Mouse (Mus musculus) intestine, postnatal 0 days (tissue): ENCODE measurements at regions not wholly inside any gene's neighbourhood (a gene's known extent, or its start where the extent isn't known, plus 50 kb on each side); places are given as distances from the start of the nearest gene placed in this dataset.

Source experiments
- ATAC-seq: fragments of 200-750 bp; cut with Nextera tagmentation; 2 replicates; pipeline ENCODE4 v1.8.0; 2017; ENCODE audit warnings: mild to moderate bottlenecking, moderate TSS enrichment, moderate library complexity
- H3K27ac ChIP-seq: fragments of 300-500 bp; sonication (generic); 2 replicates; pipeline ENCODE4 v1.5.1; 2014; ENCODE audit warnings: mild to moderate bottlenecking, low read depth, low read length, moderate library complexity
- H3K27me3 ChIP-seq: fragments of 300-500 bp; sonication (generic); replicated peaks from 2 replicates; pipeline ENCODE4 v1.6.1; 2014; ENCODE audit warnings: low read length, mixed read lengths; ENCODE audit not compliant: control insufficient read depth, insufficient read depth
- H3K36me3 ChIP-seq: fragments of 300-500 bp; sonication (generic); 2 replicates; pipeline ENCODE4 v1.6.1; 2014; ENCODE audit warnings: mild to moderate bottlenecking, moderate library complexity; ENCODE audit not compliant: control insufficient read depth, insufficient read depth
- H3K4me1 ChIP-seq: fragments of 300-500 bp; sonication (generic); replicated peaks from 2 replicates; pipeline ENCODE4 v1.6.1; 2014; ENCODE audit warnings: antibody characterized with exemption, low read length, mixed read lengths; ENCODE audit not compliant: control insufficient read depth, insufficient read depth
- H3K4me2 ChIP-seq: fragments of 300-500 bp; sonication (generic); replicated peaks from 2 replicates; pipeline ENCODE4 v1.6.1; 2014; ENCODE audit warnings: low read depth, mild to moderate bottlenecking, moderate library complexity
- H3K4me3 ChIP-seq: fragments of 300-500 bp; sonication (generic); 2 replicates; pipeline ENCODE4 v1.5.1; 2014; ENCODE audit warnings: low read depth, low read length
- H3K9ac ChIP-seq: fragments of 300-500 bp; sonication (generic); 2 replicates; pipeline ENCODE4 v1.6.1; 2014; ENCODE audit warnings: mild to moderate bottlenecking, low read depth, low read length
- H3K9me3 ChIP-seq: fragments of 300-500 bp; sonication (generic); 2 replicates; pipeline ENCODE4 v1.6.1; 2016; ENCODE audit warnings: mixed run types; ENCODE audit not compliant: control insufficient read depth
- CTCF ChIP-seq: sonication (generic); IDR thresholded peaks from 2 replicates; pipeline ENCODE4 v1.5.1; 2016; ENCODE audit warnings: low read depth, mild to moderate bottlenecking, control low read depth, antibody characterized with exemption, moderate library complexity
- WGBS: fragments of 180-500 bp; shearing (Covaris S2); extraction: QIAGEN DNeasy Blood & Tissue Kit; methylation state at CpG from one replicate; pipeline ENCODE4 v1.1.7; 2014; 5-methylcytosine and 5-hydroxymethylcytosine counted together

GRCm38 (mm10) chr2:138046918-138047317, 209.4 kb upstream of the Btbd3 start:
- 90% methylated on average over 3 of the region's 3 CpGs for WGBS
- no peak for ATAC-seq

GRCm38 (mm10) chr2:138045933-138046642, 210.3 kb upstream of the Btbd3 start:
- Histone ChIP-seq H3K4me2 (no peak overlapping the region), H3K9me3 (no peaks in the 10 kb centered on the region), H3K36me3 (no peaks in the 10 kb centered on the region), H3K4me3 (no peak overlapping the region), H3K9ac (no peak overlapping the region), H3K27ac (no peak overlapping the region), H3K27me3 (no peaks in the 10 kb centered on the region), H3K4me1 (no peaks in the 10 kb centered on the region)
- 48% methylated on average over 5 of the region's 5 CpGs for WGBS
- TF ChIP-seq CTCF = no peak
- no peak for ATAC-seq

More at GRCm38 (mm10) chr2:138046918-138047317, 209.4 kb upstream of the Btbd3 start:
- TF ChIP-seq CTCF = no peak
- no peak overlapping the region for H3K27ac ChIP-seq
- H3K4me3 ChIP-seq = no peak overlapping the region
- H3K9me3 ChIP-seq = no peaks in the 10 kb centered on the region
- no peaks in the 10 kb centered on the region for H3K4me1 ChIP-seq
- H3K36me3 ChIP-seq = no peaks in the 10 kb centered on the region
- H3K4me2 ChIP-seq = no peak overlapping the region
- H3K9ac ChIP-seq = no peak overlapping the region
- no peaks in the 10 kb centered on the region for H3K27me3 ChIP-seq

GRCm38 (mm10) chr2:138040706-138041105, 215.7 kb upstream of the Btbd3 start:
- Histone ChIP-seq H3K36me3 (no peaks in the 10 kb centered on the region), H3K4me1 (no peaks in the 10 kb centered on the region), H3K9ac (no peak overlapping the region), H3K27me3 (no peaks in the 10 kb centered on the region), H3K27ac (no peak overlapping the region), H3K9me3 (no peaks in the 10 kb centered on the region), H3K4me3 (no peak overlapping the region), H3K4me2 (no peak overlapping the region)
- WGBS = 57% methylated on average over 6 of the region's 6 CpGs
- ATAC-seq = no peak
- TF ChIP-seq CTCF = no peak

GRCm38 (mm10) chr2:138040302-138040701, 216.1 kb upstream of the Btbd3 start:
- H3K9ac ChIP-seq = no peak overlapping the region
- 67% methylated on average over 5 of the region's 5 CpGs for WGBS
- ATAC-seq = no peak
- no peak for TF ChIP-seq CTCF
- H3K36me3 ChIP-seq = no peaks in the 10 kb centered on the region
- no peaks in the 10 kb centered on the region for H3K4me1 ChIP-seq
- no peak overlapping the region for H3K4me2 ChIP-seq
- no peaks in the 10 kb centered on the region for H3K9me3 ChIP-seq
- no peak overlapping the region for H3K27ac ChIP-seq
- no peak overlapping the region for H3K4me3 ChIP-seq
- H3K27me3 ChIP-seq = no peaks in the 10 kb centered on the region

- no peak overlapping the region for H3K9ac ChIP-seq
- no peak overlapping the region for H3K27ac ChIP-seq
- H3K4me3 ChIP-seq = no peak overlapping the region
- H3K4me2 ChIP-seq = no peak overlapping the region
- no peaks in the 10 kb centered on the region for H3K9me3 ChIP-seq
- H3K36me3 ChIP-seq = no peaks in the 10 kb centered on the region
- no peak for ATAC-seq
- H3K4me1 ChIP-seq = no peaks in the 10 kb centered on the region
- TF ChIP-seq CTCF = no peak
- 86% methylated on average over 8 of the region's 8 CpGs for WGBS
- no peaks in the 10 kb centered on the region for H3K27me3 ChIP-seq
Measured at GRCm38 (mm10) chr2:138034123-138034736, 222.1 kb upstream of the Btbd3 start.

- H3K4me1 ChIP-seq = no peaks in the 10 kb centered on the region
- no peak overlapping the region for H3K4me3 ChIP-seq
- ATAC-seq = no peak
- H3K36me3 ChIP-seq = no peaks in the 10 kb centered on the region
- TF ChIP-seq CTCF = peak; percentile 95
- H3K27me3 ChIP-seq = no peaks in the 10 kb centered on the region
- no peak overlapping the region for H3K4me2 ChIP-seq
- H3K9ac ChIP-seq = no peak overlapping the region
- WGBS = 36% methylated on average over 11 of the region's 11 CpGs
- no peak overlapping the region for H3K27ac ChIP-seq
- H3K9me3 ChIP-seq = no peaks in the 10 kb centered on the region
Measured at GRCm38 (mm10) chr2:138033379-138034122, 222.8 kb upstream of the Btbd3 start.
